Mouse (Mus musculus) liver, embryonic 14.5 days (tissue): ENCODE data around the gene Atxn1.

Experiments used
- CTCF ChIP-seq: IDR thresholded peaks from 2 replicates; pipeline ENCODE4 v1.5.1; 2016; ENCODE audit warnings: antibody characterized with exemption, low read depth, control low read depth
- EP300 ChIP-seq: IDR thresholded peaks from 2 replicates; pipeline ENCODE4 v1.6.1; 2016; ENCODE audit warnings: antibody characterized with exemption, low read depth

DNA sequence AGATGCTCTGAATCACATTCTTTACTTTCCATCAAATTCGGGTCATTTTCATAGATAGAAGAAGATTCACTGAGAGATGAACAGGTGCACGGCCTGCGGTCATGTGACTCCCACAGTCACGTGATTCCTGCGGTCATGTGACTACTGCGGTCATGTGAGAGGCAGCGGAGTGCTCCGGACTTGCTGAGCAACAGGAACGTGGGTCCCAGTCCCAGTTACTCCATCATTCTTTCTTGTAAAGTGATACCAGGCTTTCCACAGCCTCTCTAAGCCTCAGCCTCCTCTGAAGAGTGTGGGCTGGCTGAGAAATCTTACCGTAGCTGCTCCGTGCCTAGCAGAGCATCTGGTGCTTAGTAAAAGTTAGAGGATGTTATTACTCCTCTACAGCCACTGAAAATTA lies 195.1 kb downstream of the Atxn1 start:
- TF ChIP-seq CTCF = no peak
- no peak for TF ChIP-seq EP300
